Mouse (Mus musculus) CH12.LX (cell line): Measurements from ENCODE around the gene Arhgap42. TPM values are rescaled to one million over a fixed set of nuclear protein-coding genes. Genes with fewer than 3 reads are reported as not detected.
A peak's percentile ranks its signal among the peaks of the same experiment; 100 is the strongest.

Source experiments
- DNase-seq: peaks from one replicate; pipeline ENCODE4 v3.0.0-alpha.2; 2013; ENCODE audit errors: extremely low read depth
- H3K27ac ChIP-seq: 2 replicates; pipeline ENCODE4 v1.5.1; 2012; ENCODE audit warnings: low read depth, mild to moderate bottlenecking, control low read depth, moderate library complexity; ENCODE audit not compliant: insufficient read depth
- H3K27me3 ChIP-seq: replicated peaks from 2 replicates; pipeline ENCODE3; 2012; ENCODE audit warnings: inconsistent platforms
- H3K36me3 ChIP-seq, 2 experiments: replicated peaks in 1 of 2; 2 replicates each; pipeline versions ENCODE3 to v1.6.1; 2012; ENCODE audit warnings: inconsistent platforms in 1 of 2, low read length in 1 of 2, mild to moderate bottlenecking in 1 of 2, mixed read lengths in 1 of 2, moderate library complexity in 1 of 2; ENCODE audit not compliant: control insufficient read depth in 1 of 2, insufficient read depth in 1 of 2
- H3K4me1 ChIP-seq, 2 experiments: 2 replicates each; pipeline ENCODE4 v1.6.1; 2012; ENCODE audit warnings: inconsistent platforms in 1 of 2, moderate library complexity in 1 of 2; ENCODE audit not compliant: insufficient read depth in 2 of 2, control insufficient read depth in 1 of 2
- H3K4me2 ChIP-seq: 2 replicates; pipeline ENCODE4 v1.6.1; 2012; ENCODE audit warnings: low read depth, mild to moderate bottlenecking, control low read depth; ENCODE audit not compliant: poor library complexity, insufficient read depth, severe bottlenecking
- H3K4me3 ChIP-seq, 3 experiments: fragments of 150-350 bp in 1 of 3; sonication (generic) in 1 of 3; replicated peaks in 1 of 3; 2 replicates each; pipeline versions ENCODE3 to v1.5.1; 2011 to 2012; ENCODE audit warnings: low read depth in 2 of 3, low read length in 2 of 3, mild to moderate bottlenecking in 2 of 3, moderate library complexity in 2 of 3, control low read depth in 1 of 3, improper control_type of control experiment in 1 of 3, inconsistent platforms in 1 of 3, mixed read lengths in 1 of 3; ENCODE audit not compliant: poor library complexity in 1 of 3
- H3K79me2 ChIP-seq: replicated peaks from 2 replicates; pipeline ENCODE4 v1.6.1; 2012; ENCODE audit warnings: mild to moderate bottlenecking, moderate library complexity; ENCODE audit not compliant: control insufficient read depth, poor library complexity, insufficient read depth, severe bottlenecking; ENCODE audit errors: extremely low read depth
- H3K9ac ChIP-seq: 2 replicates; pipeline ENCODE4 v1.6.1; 2012; ENCODE audit warnings: low read depth, mild to moderate bottlenecking, control low read depth, moderate library complexity; ENCODE audit not compliant: insufficient read depth
- H3K9me3 ChIP-seq: replicated peaks from 2 replicates; pipeline ENCODE3; 2012; ENCODE audit warnings: low read length, inconsistent platforms, mixed read lengths
- CTCF ChIP-seq, 2 experiments: IDR thresholded peaks in 1 of 2; conservative IDR thresholded peaks in 1 of 2; 2 replicates each; pipeline ENCODE4 v1.5.1; 2011 to 2012; ENCODE audit warnings: low read depth in 2 of 2, low read length in 2 of 2, improper control_type of control experiment in 1 of 2, inconsistent platforms in 1 of 2, mild to moderate bottlenecking in 1 of 2, moderate library complexity in 1 of 2
- IRF4 ChIP-seq: IDR thresholded peaks from 2 replicates; pipeline ENCODE4 v1.6.1; 2014; ENCODE audit warnings: low read depth, mild to moderate bottlenecking, inconsistent platforms, low read length, improper control_type of control experiment
- KAT2A ChIP-seq: IDR thresholded peaks from 2 replicates; pipeline ENCODE4 v1.6.1; 2012; ENCODE audit warnings: low read length, improper control_type of control experiment, inconsistent platforms; ENCODE audit not compliant: insufficient replicate concordance
- MAFK ChIP-seq: IDR thresholded peaks from 2 replicates; pipeline ENCODE4 v1.6.1; 2011; ENCODE audit warnings: low read length, improper control_type of control experiment; ENCODE audit not compliant: insufficient replicate concordance
- NRF1 ChIP-seq: IDR thresholded peaks from 2 replicates; pipeline ENCODE4 v1.6.1; 2014; ENCODE audit warnings: low read depth, mild to moderate bottlenecking, inconsistent platforms, low read length, improper control_type of control experiment, moderate library complexity
- RAD21 ChIP-seq: IDR thresholded peaks from 2 replicates; pipeline ENCODE4 v1.6.1; 2011; ENCODE audit warnings: low read depth, mild to moderate bottlenecking, low read length, improper control_type of control experiment, moderate library complexity
- SMC3 ChIP-seq: IDR thresholded peaks from 2 replicates; pipeline ENCODE4 v1.6.1; 2011; ENCODE audit warnings: low read depth, low read length, improper control_type of control experiment
- TBP ChIP-seq: conservative IDR thresholded peaks from 2 replicates; pipeline ENCODE4 v1.6.1; 2011; ENCODE audit warnings: low read depth, low read length, improper control_type of control experiment
- dilution Hi-C: fragments of 300-500 bp; cut with MboI; formaldehyde crosslinking; loops from 2 replicates; pipeline ENCODE4 v1.14.3; 2020; ENCODE audit warnings: low sequenced_read_pairs; ENCODE audit not compliant: extremely low pct_unique_long_range_greater_than_20kb, extremely low pct_ligation_motif_present
- in situ Hi-C: fragments of 300-500 bp; cut with MboI; formaldehyde crosslinking; loops from 3 replicates; pipeline ENCODE4 v1.14.3; 2019; ENCODE audit warnings: low sequenced_read_pairs, low pct_ligation_motif_present, low pct_unique_long_range_greater_than_20kb, mixed read lengths
- polyA plus RNA-seq: library from polyadenylated mRNA; unstranded; fragments of >175 nt; gene quantifications from 2 replicates; pipeline ENCODE4 v1.2.1, GENCODE M21; 2012; ENCODE audit warnings: low read depth; ENCODE audit not compliant: insufficient read length
- total RNA-seq, 2 experiments: library from RNA; depleted of rRNA; stranded (reverse); fragments of 300-350 nt in 1 of 2; fragments of >200 nt in 1 of 2; gene quantifications; 2 replicates each; pipeline ENCODE4 v1.2.3; 2012 to 2014

The Arhgap42 gene
- total and polyA plus RNA-seq, 3 experiments, result not detected

GRCm38 (mm10) chr9:9052920-9053319 is 186.0 kb downstream of the Arhgap42 start:
- dilution Hi-C loops, result no loop called here
- in situ Hi-C loops, result no loop called here
- no peaks in the 10 kb centered on the region for H3K9me3 ChIP-seq
- no peak overlapping the region for H3K4me2 ChIP-seq
- H3K4me3 ChIP-seq, result no peak overlapping the region
- H3K36me3 ChIP-seq, result no peaks in the 10 kb centered on the region
- H3K4me1 ChIP-seq, result no peaks in the 10 kb centered on the region
- H3K79me2 ChIP-seq, result no peaks in the 10 kb centered on the region
- no peaks in the 10 kb centered on the region for H3K27me3 ChIP-seq
- H3K27ac ChIP-seq, result no peak overlapping the region
- no peak overlapping the region for H3K9ac ChIP-seq
- no peak for DNase-seq
- no peak for TF ChIP-seq RAD21
- no peak for TF ChIP-seq TBP
- TF ChIP-seq, all 38 proteins: peak for 0

GRCm38 (mm10) chr9:9051184-9051583 is 187.7 kb downstream of the Arhgap42 start:
- Histone ChIP-seq H3K9me3 (no peaks in the 10 kb centered on the region), H3K36me3 (no peaks in the 10 kb centered on the region), H3K9ac (no peak overlapping the region), H3K4me2 (no peak overlapping the region), H3K4me3 (no peak overlapping the region), H3K27ac (no peak overlapping the region), H3K4me1 (no peaks in the 10 kb centered on the region), H3K27me3 (no peaks in the 10 kb centered on the region), H3K79me2 (no peaks in the 10 kb centered on the region)
- peak; percentile 28 for TF ChIP-seq RAD21
- TF ChIP-seq KAT2A, result no peak
- TF ChIP-seq CTCF (conservative IDR thresholded peaks at IDR 0.05 in 1 of 2, IDR thresholded peaks at IDR 0.05 in 1 of 2; ENCODE audit: low read depth in 2 of 2, low read length in 2 of 2), result peak in 1 of 2 experiments; percentile 24; a peak in 2 of 4 replicates
- TF ChIP-seq MAFK, result no peak
- TF ChIP-seq IRF4, result no peak
- dilution Hi-C loops, result no loop called here
- in situ Hi-C loops, result no loop called here
- DNase-seq, result peak; percentile 21

GRCm38 (mm10) chr9:9049202-9049601 is 189.7 kb downstream of the Arhgap42 start:
- no peak overlapping the region for H3K27ac ChIP-seq
- no peaks in the 10 kb centered on the region for H3K4me1 ChIP-seq
- H3K4me3 ChIP-seq, result no peak overlapping the region
- no peaks in the 10 kb centered on the region for H3K9me3 ChIP-seq
- DNase-seq, result peak; percentile 24
- H3K36me3 ChIP-seq, result no peaks in the 10 kb centered on the region
- H3K4me2 ChIP-seq, result no peak overlapping the region
- H3K27me3 ChIP-seq, result no peaks in the 10 kb centered on the region
- dilution Hi-C loops (no loop called here), in situ Hi-C loops (no loop called here)
- no peak overlapping the region for H3K9ac ChIP-seq
- no peak for TF ChIP-seq NRF1
- peak; percentile 13 for TF ChIP-seq RAD21
- peak; percentile 9; the same call in 1 of the 2 replicates for TF ChIP-seq SMC3
- peak in 1 of 2 experiments; percentile 42; a peak in 2 of 4 replicates for TF ChIP-seq CTCF (conservative IDR thresholded peaks at IDR 0.05 in 1 of 2, IDR thresholded peaks at IDR 0.05 in 1 of 2; ENCODE audit: low read depth in 2 of 2, low read length in 2 of 2)
- H3K79me2 ChIP-seq, result no peaks in the 10 kb centered on the region
